34 mouse cellular contexts compared by ENCODE assay signal in the genomic region with DNA sequence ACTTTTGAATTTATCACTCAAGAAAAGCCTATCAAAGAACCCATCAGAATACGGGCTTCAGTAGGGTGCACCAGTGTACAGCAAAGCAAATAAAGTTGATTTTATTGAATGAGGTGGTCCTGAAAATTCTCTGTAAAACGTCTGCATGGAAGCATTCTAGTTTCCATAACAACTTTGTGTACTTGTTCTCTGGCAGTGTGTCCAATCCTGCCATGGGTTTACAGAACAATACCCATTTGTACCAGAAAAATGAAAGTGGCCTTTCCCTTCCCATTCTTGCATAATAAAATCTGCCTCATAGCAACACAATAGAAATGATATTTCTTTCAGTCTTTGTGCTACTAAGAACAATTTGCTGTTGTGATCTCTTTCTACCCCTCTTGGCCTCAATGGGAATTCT. TPM values are rescaled to one million over a fixed set of nuclear protein-coding genes. Genes with fewer than 3 reads are reported as not detected.
A peak's percentile ranks its signal among the peaks of the same experiment; 100 is the strongest.
DNase-seq lines count a peak whose midpoint lies in the region; ATAC-seq and TF ChIP-seq lines count a peak whose summit lies in the region.
"Had no signal": no experiment of that assay in that cellular context is flagged by ENCODE, and none has a peak within 500 bp of the region (broad histone marks: within the 10 kb centered on the region; RNA-seq: fewer than 3 reads in every experiment).

A gene (minus strand): TSS at position 81 of the 400 bp plus-strand sequence.

- no peak within 1 kb of the TSS for H3K4me3 ChIP-seq in hindbrain, postnatal 0 days (ENCODE audit: low read length)
- no peak within 1 kb of the TSS for H3K4me3 ChIP-seq in hindbrain, embryonic 13.5 days
- peak within 1 kb of the TSS; percentile 3; the same call in 1 of the 2 replicates for H3K4me3 ChIP-seq in left cerebral cortex, adult 2 months
- no peak within 1 kb of the TSS for H3K4me3 ChIP-seq in CH12.LX (replicated peaks in 1 of 3; ENCODE audit: low read depth in 2 of 3, low read length in 2 of 3, poor library complexity in 1 of 3)
- no peak within 1 kb of the TSS for H3K4me3 ChIP-seq in forebrain, embryonic 13.5 days
- H3K4me3 ChIP-seq: erythroblast, embryonic 14.5 days; forebrain, embryonic 12.5 days; heart, embryonic 10.5 days; limb, embryonic 13.5 days; lung, embryonic 15.5 days; neural tube, embryonic 13.5 days had no signal

- TF ChIP-seq CTCF in hindbrain, postnatal 0 days (IDR thresholded peaks at IDR 0.05; ENCODE audit: low read depth): no peak
- no peak for TF ChIP-seq CTCF in left cerebral cortex, adult 2 months (IDR thresholded peaks at IDR 0.05)
- TF ChIP-seq CTCF in CH12.LX (conservative IDR thresholded peaks at IDR 0.05 in 1 of 2, IDR thresholded peaks at IDR 0.05 in 1 of 2; ENCODE audit: low read depth in 2 of 2, low read length in 2 of 2): no peak

- H3K79me2 ChIP-seq in CH12.LX (replicated peaks; ENCODE audit: control insufficient read depth, extremely low read depth, insufficient read depth, poor library complexity, severe bottlenecking): no peaks in the 10 kb centered on the region

- in situ Hi-C loops in CH12.LX (cut with MboI; ENCODE audit: low pct_ligation_motif_present, low pct_unique_long_range_greater_than_20kb, low sequenced_read_pairs): no loop called here

- H3K27ac ChIP-seq in hindbrain, postnatal 0 days: no peak within 1 kb of the TSS
- H3K27ac ChIP-seq in hindbrain, embryonic 13.5 days: no peak within 1 kb of the TSS
- peak within 1 kb of the TSS; percentile 44; the same call in 1 of the 2 replicates for H3K27ac ChIP-seq in left cerebral cortex, adult 2 months
- no peak within 1 kb of the TSS for H3K27ac ChIP-seq in CH12.LX (ENCODE audit: insufficient read depth, low read depth)
- H3K27ac ChIP-seq in forebrain, embryonic 13.5 days: no peak within 1 kb of the TSS
- H3K27ac ChIP-seq: forebrain, embryonic 12.5 days; heart, embryonic 10.5 days; hindbrain, embryonic 14.5 days; limb, embryonic 13.5 days; lung, embryonic 15.5 days; neural tube, embryonic 13.5 days; stomach, postnatal 0 days had no signal

- peak; percentile 59 for ATAC-seq in hindbrain, postnatal 0 days
- no peak for ATAC-seq in hindbrain, embryonic 13.5 days (ENCODE audit: low FRiP score)
- no peak for ATAC-seq in forebrain, embryonic 13.5 days
- ATAC-seq: inflammation-experienced regulatory T-cells, adult 6 months had no signal

- no peak for TF ChIP-seq RAD21 in CH12.LX (IDR thresholded peaks at IDR 0.05; ENCODE audit: low read depth, low read length)

- H3K27me3 ChIP-seq in hindbrain, postnatal 0 days (ENCODE audit: insufficient read depth, low read length): no peaks in the 10 kb centered on the region
- no peaks in the 10 kb centered on the region for H3K27me3 ChIP-seq in hindbrain, embryonic 13.5 days
- H3K27me3 ChIP-seq in CH12.LX (replicated peaks): no peaks in the 10 kb centered on the region
- no peaks in the 10 kb centered on the region for H3K27me3 ChIP-seq in forebrain, embryonic 13.5 days
- H3K27me3 ChIP-seq: forebrain, embryonic 12.5 days; limb, embryonic 13.5 days; lung, embryonic 15.5 days; neural tube, embryonic 13.5 days had no signal

- 30% methylated on average over 2 of the region's 2 CpGs for WGBS in hindbrain, postnatal 0 days
- WGBS in hindbrain, embryonic 13.5 days: 41% methylated on average over 2 of the region's 2 CpGs
- 67% methylated on average over 2 of the region's 2 CpGs for WGBS in forebrain, embryonic 13.5 days

- intact Hi-C loops in left cerebral cortex, adult 2 months (cut with DNase I): no loop called here

- no peak for TF ChIP-seq EP300 in CH12.LX (IDR thresholded peaks at IDR 0.05; ENCODE audit: low read length)

- TF ChIP-seq POLR2A in CH12.LX (IDR thresholded peaks at IDR 0.05; ENCODE audit: low read depth, low read length): no peak

- H3K9me3 ChIP-seq in hindbrain, postnatal 0 days (ENCODE audit: low read length): no peaks in the 10 kb centered on the region
- no peaks in the 10 kb centered on the region for H3K9me3 ChIP-seq in hindbrain, embryonic 13.5 days
- no peaks in the 10 kb centered on the region for H3K9me3 ChIP-seq in CH12.LX (replicated peaks; ENCODE audit: low read length)
- H3K9me3 ChIP-seq in forebrain, embryonic 13.5 days (replicated peaks): no peaks in the 10 kb centered on the region
- H3K9me3 ChIP-seq: forebrain, embryonic 12.5 days; heart, embryonic 10.5 days; limb, embryonic 13.5 days; lung, embryonic 15.5 days; neural tube, embryonic 13.5 days had no signal

- no peaks in the 10 kb centered on the region for H3K4me1 ChIP-seq in hindbrain, postnatal 0 days (ENCODE audit: insufficient read depth, low read length)
- no peaks in the 10 kb centered on the region for H3K4me1 ChIP-seq in hindbrain, embryonic 13.5 days (replicated peaks)
- H3K4me1 ChIP-seq in CH12.LX (ENCODE audit: control insufficient read depth in 1 of 2, insufficient read depth in 2 of 2): peaks cover 9 to 67% of the 10 kb centered on the region in 2 experiments
- no peaks in the 10 kb centered on the region for H3K4me1 ChIP-seq in forebrain, embryonic 13.5 days
- H3K4me1 ChIP-seq: forebrain, embryonic 12.5 days; heart, embryonic 10.5 days; limb, embryonic 13.5 days; lung, embryonic 15.5 days; neural tube, embryonic 13.5 days had no signal

- no peak within 1 kb of the TSS for H3K4me2 ChIP-seq in hindbrain, postnatal 0 days (ENCODE audit: low read depth, low read length)
- H3K4me2 ChIP-seq in hindbrain, embryonic 13.5 days: no peak within 1 kb of the TSS
- H3K4me2 ChIP-seq in CH12.LX (ENCODE audit: insufficient read depth, low read depth, poor library complexity, severe bottlenecking): peak within 1 kb of the TSS; percentile 94
- no peak within 1 kb of the TSS for H3K4me2 ChIP-seq in forebrain, embryonic 13.5 days
- H3K4me2 ChIP-seq: forebrain, embryonic 12.5 days; hindbrain, embryonic 14.5 days; limb, embryonic 13.5 days; liver, embryonic 11.5 days; lung, embryonic 15.5 days; midbrain, embryonic 11.5 days; neural tube, embryonic 13.5 days had no signal

- dilution Hi-C loops in CH12.LX (cut with MboI; ENCODE audit: extremely low pct_ligation_motif_present, extremely low pct_unique_long_range_greater_than_20kb, low sequenced_read_pairs): no loop called here

- H3K9ac ChIP-seq in hindbrain, postnatal 0 days (replicated peaks; ENCODE audit: low read length): no peak within 1 kb of the TSS
- H3K9ac ChIP-seq in hindbrain, embryonic 13.5 days: no peak within 1 kb of the TSS
- H3K9ac ChIP-seq in CH12.LX (ENCODE audit: insufficient read depth, low read depth): no peak within 1 kb of the TSS
- no peak within 1 kb of the TSS for H3K9ac ChIP-seq in forebrain, embryonic 13.5 days
- H3K9ac ChIP-seq: forebrain, embryonic 12.5 days; hindbrain, embryonic 14.5 days; limb, embryonic 13.5 days; lung, embryonic 15.5 days; neural tube, embryonic 13.5 days had no signal

- DNase-seq in hindbrain, postnatal 0 days (ENCODE audit: low spot score): peak; percentile 10
- no peak for DNase-seq in left cerebral cortex, adult 2 months (ENCODE audit: extremely low spot score in 1 of 2, low spot score in 2 of 2)
- DNase-seq in left cerebral cortex, adult 8-10 months (ENCODE audit: low spot score in 2 of 2): no peak
- DNase-seq in CH12.LX (ENCODE audit: extremely low read depth): no peak
- peak; percentile 83 for DNase-seq in brain, adult 2 months (ENCODE audit: low read depth, low spot score)
- DNase-seq in kidney, postnatal 25 days: no peak
- DNase-seq: adrenal gland, adult 8-10 months; cerebellum, adult 11 months; cerebellum, adult 9-11 months; gastrocnemius, postnatal 25 days; heart, postnatal 4 days; kidney, adult 11 months; kidney, postnatal 14 days; right cerebral cortex, postnatal 14 days; thymus, adult 2 months; thymus, postnatal 36 days had no signal

- no peaks in the 10 kb centered on the region for H3K36me3 ChIP-seq in hindbrain, postnatal 0 days (ENCODE audit: insufficient read depth, low read length)
- H3K36me3 ChIP-seq in hindbrain, embryonic 13.5 days: no peaks in the 10 kb centered on the region
- no peaks in the 10 kb centered on the region for H3K36me3 ChIP-seq in CH12.LX (replicated peaks in 1 of 2; ENCODE audit: control insufficient read depth in 1 of 2, insufficient read depth in 1 of 2, low read length in 1 of 2)
- no peaks in the 10 kb centered on the region for H3K36me3 ChIP-seq in forebrain, embryonic 13.5 days (ENCODE audit: poor library complexity, severe bottlenecking)
- H3K36me3 ChIP-seq: forebrain, embryonic 12.5 days; heart, embryonic 10.5 days; limb, embryonic 13.5 days; lung, embryonic 15.5 days; neural tube, embryonic 13.5 days had no signal

TF ChIP-seq in CH12.LX, 34 proteins besides CTCF, POLR2A, EP300 and RAD21:
- TF ChIP-seq SIN3A (IDR thresholded peaks at IDR 0.05; ENCODE audit: low read length): no peak
- TF ChIP-seq MXI1 (IDR thresholded peaks at IDR 0.05; ENCODE audit: low read depth, low read length): no peak
- TF ChIP-seq USF2 (conservative IDR thresholded peaks at IDR 0.05; ENCODE audit: low read depth, low read length): no peak
- TF ChIP-seq POLR2AphosphoS2 (IDR thresholded peaks at IDR 0.05; ENCODE audit: low read depth, low read length): no peak
TF ChIP-seq in CH12.LX: peak in this region for 0.

RNA-seq across cellular contexts. Expression of the gene that starts here (rescaled TPM):
- total RNA-seq in hindbrain, postnatal 0 days (2014; rRNA removed): 0.61 and 1.2 TPM in 2 replicates
- polyA plus RNA-seq in hindbrain, postnatal 0 days (2015; fragmentation: Nextera tagmentation; extraction: Ambion mirVana): 0.34 and 0.44 TPM in 2 replicates
- polyA plus RNA-seq in hindbrain, embryonic 13.5 days (2015; fragmentation: Nextera tagmentation; extraction: Ambion mirVana): 0.14 and 0.38 TPM in 2 replicates
- total RNA-seq in left cerebral cortex, adult 2 months (2021): 1 to 10 TPM; 1.1 to 1.3 TPM
- 1 to 10 TPM; 1.8 to 2.6 (median 2.3) TPM for total RNA-seq in left cerebral cortex, adult 8-10 months (2022)
- total RNA-seq in CH12.LX (2012; rRNA removed) (not detected in 2 replicates), CH12.LX (2014; rRNA removed) (0.28 TPM in 1 of 2 replicates, not detected in the other)
- polyA plus RNA-seq in CH12.LX (2012; ENCODE audit: insufficient read length, low read depth): 0.14 and 0.20 TPM in 2 replicates
- 0.08 TPM in 1 of 2 replicates, not detected in the other for polyA plus RNA-seq in forebrain, embryonic 13.5 days (2015; fragmentation: Nextera tagmentation; extraction: Ambion mirVana)
- total RNA-seq: adrenal gland, adult 8-10 months; common myeloid progenitor, adult 5-6 weeks; gastrocnemius, adult 18-20 months; gastrocnemius, postnatal 25 days; heart, postnatal 4 days; megakaryocyte progenitor cell, adult 5-6 weeks had no signal
- polyA plus RNA-seq: erythroblast, embryonic 14.5 days; heart, embryonic 10.5 days; kidney, embryonic 14.5 days; liver, embryonic 11.5 days; liver, embryonic 16.5 days; midbrain, embryonic 11.5 days; stomach, postnatal 0 days had no signal

Comparison
In these comparisons a context has a peak if more than half of its experiments do, and no peak if none do; other contexts are left out.
1. DNase-seq: peak in hindbrain, postnatal 0 days (single experiment) and brain, adult 2 months (single experiment); none in left cerebral cortex, adult 2 months (0 of 2), left cerebral cortex, adult 8-10 months (0 of 2), CH12.LX (single experiment) and kidney, postnatal 25 days (0 of 2).